Mouse (Mus musculus) limb, embryonic 10.5 days (tissue): Measurements from ENCODE around the gene Mgrn1. TPM values are rescaled to one million over a fixed set of nuclear protein-coding genes. Genes with fewer than 3 reads are reported as not detected.
A peak's percentile ranks its signal among the peaks of the same experiment; 100 is the strongest.

Experiments
- DNase-seq: peaks from one replicate; pipeline ENCODE4 v3.0.0-alpha.2; 2017; ENCODE audit warnings: low spot score
- H3K27ac ChIP-seq: fragments of 300-500 bp; sonication (generic); 2 replicates; pipeline ENCODE4 v1.5.1; 2016; ENCODE audit warnings: mild to moderate bottlenecking
- H3K27me3 ChIP-seq: fragments of 300-500 bp; sonication (generic); 2 replicates; pipeline ENCODE4 v1.6.1; 2016; ENCODE audit warnings: low read depth, mild to moderate bottlenecking; ENCODE audit not compliant: poor library complexity, severe bottlenecking
- H3K36me3 ChIP-seq: fragments of 300-500 bp; sonication (generic); 2 replicates; pipeline ENCODE4 v1.6.1; 2016; ENCODE audit warnings: mild to moderate bottlenecking, moderate library complexity
- H3K4me1 ChIP-seq: fragments of 300-500 bp; sonication (generic); 2 replicates; pipeline ENCODE4 v1.6.1; 2016
- H3K4me3 ChIP-seq: fragments of 300-500 bp; sonication (generic); 2 replicates; pipeline ENCODE4 v1.5.1; 2016; ENCODE audit warnings: mild to moderate bottlenecking, moderate library complexity
- H3K9me3 ChIP-seq: fragments of 300-500 bp; sonication (generic); replicated peaks from 2 replicates; pipeline ENCODE4 v1.6.1; 2016; ENCODE audit warnings: mild to moderate bottlenecking
- WGBS: fragments of 180-500 bp; shearing (Covaris S2); methylation state at CpG from one replicate; pipeline ENCODE4 v1.1.7; 2016; 5-methylcytosine and 5-hydroxymethylcytosine counted together
- polyA plus RNA-seq: library from polyadenylated mRNA; unstranded; fragments of >200 nt; fragmentation: Nextera tagmentation; extraction: Ambion mirVana; gene quantifications from 2 replicates; pipeline ENCODE4 v1.2.1, GENCODE M21; 2016

Gene Mgrn1
- polyA plus RNA-seq, 1 experiment from 2014 or later, result 84.5 TPM

GRCm38 (mm10) chr16:4916608-4917007 lies 30.6 kb downstream of the Mgrn1 start:
- DNase-seq, result no peak
- H3K27ac ChIP-seq, result no peak overlapping the region
- WGBS, result 84% methylated on average over 2 of the region's 2 CpGs
- H3K4me3 ChIP-seq, result no peak overlapping the region
- H3K4me1 ChIP-seq, result peaks cover 7% of the 10 kb centered on the region; the same call in 1 of the 2 replicates
- H3K36me3 ChIP-seq, result peaks cover 68% of the 10 kb centered on the region
- no peaks in the 10 kb centered on the region for H3K9me3 ChIP-seq
- H3K27me3 ChIP-seq, result no peaks in the 10 kb centered on the region

- Histone ChIP-seq H3K4me1 (no peaks in the 10 kb centered on the region), H3K27me3 (no peaks in the 10 kb centered on the region), H3K4me3 (no peak overlapping the region), H3K36me3 (peaks cover 67% of the 10 kb centered on the region), H3K27ac (no peak overlapping the region), H3K9me3 (no peaks in the 10 kb centered on the region)
- no peak for DNase-seq
- 85% methylated on average over 4 of the region's 4 CpGs for WGBS
Measured at GRCm38 (mm10) chr16:4920556-4920955, 34.5 kb downstream of the Mgrn1 start.

DNA sequence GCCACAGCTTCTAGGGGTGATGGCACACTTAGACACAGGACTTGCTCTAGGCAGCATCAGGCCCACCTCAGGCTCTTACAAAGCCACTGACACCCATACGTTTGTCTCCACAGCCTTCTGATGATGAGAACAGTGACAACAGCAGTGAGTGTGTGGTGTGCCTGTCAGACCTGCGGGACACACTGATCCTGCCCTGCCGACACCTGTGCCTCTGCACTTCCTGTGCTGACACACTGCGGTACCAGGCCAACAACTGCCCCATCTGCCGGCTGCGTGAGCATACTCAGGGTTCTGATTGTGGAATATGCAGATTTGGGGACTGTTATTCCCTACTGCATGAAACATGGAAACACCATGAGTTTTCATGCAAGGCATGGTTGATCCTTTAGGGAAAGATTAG lies 36.4 kb downstream of the Mgrn1 start:
- no peaks in the 10 kb centered on the region for H3K9me3 ChIP-seq
- peaks cover 71% of the 10 kb centered on the region for H3K36me3 ChIP-seq
- H3K4me3 ChIP-seq, result no peak overlapping the region

DNA sequence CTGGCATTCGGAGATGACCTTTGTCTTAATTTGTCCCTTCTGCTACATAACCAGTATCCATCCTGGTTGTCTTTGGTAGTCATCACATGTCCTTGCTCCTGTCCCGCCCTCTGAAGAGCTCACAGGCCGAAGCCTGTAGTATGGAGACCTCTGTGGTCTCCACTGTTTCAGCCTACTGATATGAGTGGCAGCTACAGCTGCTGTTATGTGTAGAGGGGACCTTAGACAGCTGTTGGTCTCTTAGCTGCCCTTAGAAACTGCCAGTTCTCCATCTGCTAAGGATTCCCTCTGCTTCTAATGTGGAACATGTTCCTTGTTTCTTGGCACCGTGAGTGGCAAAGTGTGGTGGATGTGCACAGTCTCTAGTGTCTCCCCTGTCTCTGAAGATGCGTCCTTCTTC lies 37.9 kb downstream of the Mgrn1 start:
- 91% methylated on average over 5 of the region's 5 CpGs for WGBS
- no peak for DNase-seq
- peaks cover 80% of the 10 kb centered on the region for H3K36me3 ChIP-seq
- no peaks in the 10 kb centered on the region for H3K4me1 ChIP-seq
- no peaks in the 10 kb centered on the region for H3K9me3 ChIP-seq
- H3K27me3 ChIP-seq, result no peaks in the 10 kb centered on the region
- H3K27ac ChIP-seq, result no peak overlapping the region
- no peak overlapping the region for H3K4me3 ChIP-seq

More for the DNA sequence above, 36.4 kb downstream of the Mgrn1 start:
- Histone ChIP-seq H3K4me1 (no peaks in the 10 kb centered on the region), H3K27me3 (no peaks in the 10 kb centered on the region), H3K27ac (no peak overlapping the region)
- no peak for DNase-seq
- WGBS, result 92% methylated on average over 6 of the region's 6 CpGs

GRCm38 (mm10) chr16:4927967-4928366 lies 41.9 kb downstream of the Mgrn1 start:
- no peak for DNase-seq
- Histone ChIP-seq H3K36me3 (peaks cover 98% of the 10 kb centered on the region), H3K27me3 (no peaks in the 10 kb centered on the region), H3K9me3 (no peaks in the 10 kb centered on the region), H3K27ac (no peak overlapping the region), H3K4me1 (no peaks in the 10 kb centered on the region), H3K4me3 (no peak overlapping the region)
- WGBS, result 95% methylated on average over 7 of the region's 7 CpGs

DNA sequence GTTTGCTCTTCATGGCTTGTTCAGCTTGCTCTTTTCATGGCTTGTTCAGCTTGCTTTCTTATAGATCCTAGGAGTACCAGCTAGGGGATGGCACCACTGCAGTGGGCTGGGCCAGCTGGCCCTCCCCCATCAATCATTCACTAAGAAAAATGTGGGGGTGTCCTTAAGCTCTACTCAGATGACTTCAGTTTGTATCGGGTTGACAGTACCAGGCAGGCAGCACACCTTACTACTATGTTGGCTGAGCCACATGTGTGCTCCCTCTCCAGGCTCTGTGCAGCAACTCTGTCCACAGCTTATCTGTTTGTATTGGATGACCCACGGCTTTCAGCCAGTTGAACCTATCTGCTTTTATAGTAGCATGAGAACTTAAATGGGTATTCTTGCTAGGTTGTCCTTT lies 42.4 kb downstream of the Mgrn1 start:
- peaks cover 98% of the 10 kb centered on the region for H3K36me3 ChIP-seq

DNA sequence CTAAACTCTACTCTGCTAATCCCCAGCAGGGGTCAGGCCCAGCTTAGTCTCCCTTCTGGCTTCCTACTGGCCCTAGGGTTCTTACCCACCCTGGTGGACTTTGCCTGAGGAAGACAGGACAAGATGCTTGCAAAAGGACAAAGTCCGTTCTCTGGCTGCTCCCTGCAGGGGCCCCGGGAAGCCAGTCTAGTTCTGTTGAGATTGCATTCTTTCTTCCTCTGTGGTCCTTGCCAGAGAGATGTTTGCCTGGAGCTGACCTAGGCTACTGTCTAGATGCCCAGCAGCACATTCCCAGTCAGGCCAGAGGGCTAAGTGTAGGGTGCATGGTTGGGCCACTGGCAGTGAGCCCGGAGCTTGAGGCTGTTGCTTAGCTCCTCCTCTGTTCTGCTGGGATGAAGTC lies 46.4 kb downstream of the Mgrn1 start:
- Histone ChIP-seq H3K36me3 (peaks cover 100% of the 10 kb centered on the region), H3K9me3 (no peaks in the 10 kb centered on the region), H3K4me3 (no peak overlapping the region), H3K27me3 (no peaks in the 10 kb centered on the region), H3K27ac (no peak overlapping the region), H3K4me1 (no peaks in the 10 kb centered on the region)
- DNase-seq, result no peak
- 98% methylated on average over 3 of the region's 3 CpGs for WGBS

More for the DNA sequence above, 42.4 kb downstream of the Mgrn1 start:
- Histone ChIP-seq H3K27me3 (no peaks in the 10 kb centered on the region), H3K27ac (no peak overlapping the region), H3K4me1 (no peaks in the 10 kb centered on the region), H3K9me3 (no peaks in the 10 kb centered on the region), H3K4me3 (no peak overlapping the region)
- 89% methylated on average over 2 of the region's 2 CpGs for WGBS
- no peak for DNase-seq

DNA sequence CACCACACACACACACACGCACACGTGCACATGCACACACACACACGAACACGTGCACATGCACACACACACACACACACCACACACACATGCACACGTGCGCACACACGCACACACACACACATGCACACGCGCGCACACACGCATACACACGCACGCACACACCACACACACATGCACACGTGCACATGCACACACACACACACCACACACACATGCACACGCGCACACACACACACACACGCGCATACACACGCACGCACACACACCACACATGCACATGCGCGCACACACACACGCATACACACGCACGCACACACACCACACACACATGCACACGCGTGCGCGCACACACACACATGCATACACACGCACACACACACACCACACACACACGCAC lies 49.4 kb downstream of the Mgrn1 start:
- no peak overlapping the region for H3K4me3 ChIP-seq
- no peak for DNase-seq
- H3K27ac ChIP-seq, result no peak overlapping the region
- no peaks in the 10 kb centered on the region for H3K27me3 ChIP-seq
- H3K4me1 ChIP-seq, result peaks cover 17% of the 10 kb centered on the region
- H3K9me3 ChIP-seq, result no peaks in the 10 kb centered on the region
- WGBS, result 95% methylated on average over 31 of the region's 31 CpGs
- peaks cover 81% of the 10 kb centered on the region for H3K36me3 ChIP-seq

GRCm38 (mm10) chr16:4935931-4936703 lies 50.1 kb downstream of the Mgrn1 start:
- 87% methylated on average over 10 of the region's 10 CpGs for WGBS

GRCm38 (mm10) chr16:4937351-4938190 lies 51.5 kb downstream of the Mgrn1 start:
- Histone ChIP-seq H3K9me3 (no peaks in the 10 kb centered on the region), H3K4me1 (peaks cover 17% of the 10 kb centered on the region), H3K27ac (no peak overlapping the region), H3K4me3 (no peak overlapping the region), H3K36me3 (peaks cover 81% of the 10 kb centered on the region), H3K27me3 (no peaks in the 10 kb centered on the region)
- 93% methylated on average over 8 of the region's 8 CpGs for WGBS
- DNase-seq, result no peak

More at GRCm38 (mm10) chr16:4935931-4936703, 50.1 kb downstream of the Mgrn1 start:
- H3K27me3 ChIP-seq, result no peaks in the 10 kb centered on the region
- no peak for DNase-seq
- H3K9me3 ChIP-seq, result no peaks in the 10 kb centered on the region
- H3K27ac ChIP-seq, result no peak overlapping the region
- H3K36me3 ChIP-seq, result peaks cover 81% of the 10 kb centered on the region
- peaks cover 17% of the 10 kb centered on the region for H3K4me1 ChIP-seq
- no peak overlapping the region for H3K4me3 ChIP-seq

DNA sequence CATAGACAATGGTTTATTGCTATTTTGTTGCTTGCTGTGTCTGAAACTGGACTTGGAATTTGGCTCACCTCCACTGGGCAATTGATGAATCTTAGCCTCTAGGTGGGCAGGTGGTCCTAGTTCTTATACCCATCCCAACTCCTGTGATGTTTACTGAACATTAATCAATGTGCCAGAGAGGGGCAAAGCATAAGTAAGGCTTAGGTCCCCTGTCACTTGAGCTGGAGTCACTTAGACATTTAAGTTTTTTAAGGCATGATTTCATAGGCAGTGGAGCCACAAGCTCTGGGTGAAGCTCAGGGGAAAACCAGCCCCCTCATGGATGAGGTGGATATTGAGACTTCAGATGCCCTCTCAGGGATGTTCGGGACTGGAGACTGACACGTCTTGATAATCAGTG lies 52.4 kb downstream of the Mgrn1 start, which contains the start of gene Nudt16l1:
Nudt16l1 (plus strand) TSS at position 301 of the 400 bp plus-strand sequence.
- peaks cover 17% of the 10 kb centered on the region for H3K4me1 ChIP-seq
- peak within 1 kb of the TSS; percentile 88 for H3K27ac ChIP-seq
- DNase-seq, result no peak
- H3K4me3 ChIP-seq, result peak within 1 kb of the TSS; percentile 87
- no peaks in the 10 kb centered on the region for H3K9me3 ChIP-seq
- H3K27me3 ChIP-seq, result no peaks in the 10 kb centered on the region
- WGBS, result 10% methylated on average over 2 of the region's 2 CpGs
- peaks cover 81% of the 10 kb centered on the region for H3K36me3 ChIP-seq

GRCm38 (mm10) chr16:4938989-4939388 lies 52.9 kb downstream of the Mgrn1 start:
- peak overlapping the region; percentile 87 for H3K4me3 ChIP-seq
- no peaks in the 10 kb centered on the region for H3K27me3 ChIP-seq
- peak overlapping the region; percentile 88 for H3K27ac ChIP-seq
- under 1% methylated on average over 28 of the region's 28 CpGs for WGBS
- peak; percentile 96 for DNase-seq
- H3K36me3 ChIP-seq, result peaks cover 81% of the 10 kb centered on the region
- H3K9me3 ChIP-seq, result no peaks in the 10 kb centered on the region
- peaks cover 17% of the 10 kb centered on the region for H3K4me1 ChIP-seq

- no peak for DNase-seq
- Histone ChIP-seq H3K4me1 (peaks cover 17% of the 10 kb centered on the region), H3K27ac (peak overlapping the region; percentile 88), H3K4me3 (peak overlapping the region; percentile 87), H3K36me3 (peaks cover 81% of the 10 kb centered on the region), H3K27me3 (no peaks in the 10 kb centered on the region), H3K9me3 (no peaks in the 10 kb centered on the region)
- 2% methylated on average over 16 of the region's 16 CpGs for WGBS
Measured at GRCm38 (mm10) chr16:4939412-4939811, 53.4 kb downstream of the Mgrn1 start.
